Mouse (Mus musculus): ENCODE results near the gene Camsap2.

DNA sequence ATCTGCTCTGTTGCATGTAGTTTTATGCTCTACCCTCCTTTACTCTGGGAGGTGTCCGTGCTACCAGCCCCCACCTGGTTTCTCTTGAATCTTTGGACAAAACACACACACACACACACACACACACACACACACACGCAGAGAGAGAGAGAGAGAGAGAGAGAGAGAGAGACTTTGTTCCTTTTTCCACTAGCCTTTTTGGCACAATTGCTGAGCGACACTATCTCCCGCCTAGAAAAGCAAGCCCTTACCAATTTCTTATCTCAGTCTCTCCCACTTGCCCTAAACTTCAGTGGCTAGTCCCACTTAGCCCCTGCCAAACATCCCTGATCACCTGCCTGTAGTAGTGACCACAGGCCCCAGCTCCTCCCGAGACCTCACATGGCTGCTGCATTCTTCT lies 101.4 kb downstream of the Camsap2 start:
- no peak for TF ChIP-seq CTCF (IDR thresholded peaks at IDR 0.05; ENCODE audit: extremely low read depth, insufficient read length, insufficient replicate concordance, low read depth, low read length)
- TF ChIP-seq POLR2A (IDR thresholded peaks at IDR 0.05; ENCODE audit: low read depth, low read length): no peak

Measured in small intestine, adult 2 months (tissue).